Mouse (Mus musculus) CH12.LX (cell line): ENCODE data around the gene Rnf126. TPM values are rescaled to one million over a fixed set of nuclear protein-coding genes. Genes with fewer than 3 reads are reported as not detected.

Experiments used
- DNase-seq: peaks from one replicate; pipeline ENCODE4 v3.0.0-alpha.2; 2013; ENCODE audit errors: extremely low read depth
- H3K27ac ChIP-seq: 2 replicates; pipeline ENCODE4 v1.5.1; 2012; ENCODE audit warnings: low read depth, mild to moderate bottlenecking, control low read depth, moderate library complexity; ENCODE audit not compliant: insufficient read depth
- H3K27me3 ChIP-seq: replicated peaks from 2 replicates; pipeline ENCODE3; 2012; ENCODE audit warnings: inconsistent platforms
- H3K36me3 ChIP-seq, 2 experiments: replicated peaks in 1 of 2; 2 replicates each; pipeline versions ENCODE3 to v1.6.1; 2012; ENCODE audit warnings: inconsistent platforms in 1 of 2, low read length in 1 of 2, mild to moderate bottlenecking in 1 of 2, mixed read lengths in 1 of 2, moderate library complexity in 1 of 2; ENCODE audit not compliant: control insufficient read depth in 1 of 2, insufficient read depth in 1 of 2
- H3K4me1 ChIP-seq, 2 experiments: 2 replicates each; pipeline ENCODE4 v1.6.1; 2012; ENCODE audit warnings: inconsistent platforms in 1 of 2, moderate library complexity in 1 of 2; ENCODE audit not compliant: insufficient read depth in 2 of 2, control insufficient read depth in 1 of 2
- H3K4me2 ChIP-seq: 2 replicates; pipeline ENCODE4 v1.6.1; 2012; ENCODE audit warnings: low read depth, mild to moderate bottlenecking, control low read depth; ENCODE audit not compliant: poor library complexity, insufficient read depth, severe bottlenecking
- H3K4me3 ChIP-seq, 3 experiments: fragments of 150-350 bp in 1 of 3; sonication (generic) in 1 of 3; replicated peaks in 1 of 3; 2 replicates each; pipeline versions ENCODE3 to v1.5.1; 2011 to 2012; ENCODE audit warnings: low read depth in 2 of 3, low read length in 2 of 3, mild to moderate bottlenecking in 2 of 3, moderate library complexity in 2 of 3, control low read depth in 1 of 3, improper control_type of control experiment in 1 of 3, inconsistent platforms in 1 of 3, mixed read lengths in 1 of 3; ENCODE audit not compliant: poor library complexity in 1 of 3
- H3K79me2 ChIP-seq: replicated peaks from 2 replicates; pipeline ENCODE4 v1.6.1; 2012; ENCODE audit warnings: mild to moderate bottlenecking, moderate library complexity; ENCODE audit not compliant: control insufficient read depth, poor library complexity, insufficient read depth, severe bottlenecking; ENCODE audit errors: extremely low read depth
- H3K9ac ChIP-seq: 2 replicates; pipeline ENCODE4 v1.6.1; 2012; ENCODE audit warnings: low read depth, mild to moderate bottlenecking, control low read depth, moderate library complexity; ENCODE audit not compliant: insufficient read depth
- H3K9me3 ChIP-seq: replicated peaks from 2 replicates; pipeline ENCODE3; 2012; ENCODE audit warnings: low read length, inconsistent platforms, mixed read lengths
- BHLHE40 ChIP-seq: IDR thresholded peaks from 2 replicates; pipeline ENCODE4 v1.6.1; 2011; ENCODE audit warnings: mild to moderate bottlenecking, low read depth, low read length, improper control_type of control experiment
- CHD1 ChIP-seq: IDR thresholded peaks from 2 replicates; pipeline ENCODE4 v1.6.1; 2012; ENCODE audit warnings: low read depth, low read length, improper control_type of control experiment, inconsistent platforms
- CHD2 ChIP-seq: IDR thresholded peaks from 2 replicates; pipeline ENCODE4 v1.6.1; 2011; ENCODE audit warnings: low read length, improper control_type of control experiment
- CTCF ChIP-seq, 2 experiments: IDR thresholded peaks in 1 of 2; conservative IDR thresholded peaks in 1 of 2; 2 replicates each; pipeline ENCODE4 v1.5.1; 2011 to 2012; ENCODE audit warnings: low read depth in 2 of 2, low read length in 2 of 2, improper control_type of control experiment in 1 of 2, inconsistent platforms in 1 of 2, mild to moderate bottlenecking in 1 of 2, moderate library complexity in 1 of 2
- E2F4 ChIP-seq: IDR thresholded peaks from 2 replicates; pipeline ENCODE4 v1.6.1; 2011; ENCODE audit warnings: low read depth, low read length, improper control_type of control experiment; ENCODE audit not compliant: insufficient replicate concordance
- ELF1 ChIP-seq: IDR thresholded peaks from 2 replicates; pipeline ENCODE4 v1.6.1; 2014; ENCODE audit warnings: low read depth, mild to moderate bottlenecking, inconsistent platforms, low read length, improper control_type of control experiment
- EP300 ChIP-seq: IDR thresholded peaks from 2 replicates; pipeline ENCODE4 v1.6.1; 2011; ENCODE audit warnings: low read length, improper control_type of control experiment
- ETS1 ChIP-seq: conservative IDR thresholded peaks from 2 replicates; pipeline ENCODE4 v1.6.1; 2012; ENCODE audit warnings: low read depth, mild to moderate bottlenecking, inconsistent platforms, low read length, improper control_type of control experiment, moderate library complexity
- HCFC1 ChIP-seq: IDR thresholded peaks from 2 replicates; pipeline ENCODE4 v1.6.1; 2012; ENCODE audit warnings: low read depth, mild to moderate bottlenecking, inconsistent platforms, low read length, improper control_type of control experiment
- IRF4 ChIP-seq: IDR thresholded peaks from 2 replicates; pipeline ENCODE4 v1.6.1; 2014; ENCODE audit warnings: low read depth, mild to moderate bottlenecking, inconsistent platforms, low read length, improper control_type of control experiment
- JUN ChIP-seq: IDR thresholded peaks from 2 replicates; pipeline ENCODE4 v1.6.1; 2011; ENCODE audit warnings: low read depth, mild to moderate bottlenecking, low read length, improper control_type of control experiment, moderate library complexity; ENCODE audit not compliant: insufficient read depth
- JUND ChIP-seq: conservative IDR thresholded peaks from 2 replicates; pipeline ENCODE4 v1.6.1; 2011; ENCODE audit warnings: low read depth, low read length, improper control_type of control experiment
- KAT2A ChIP-seq: IDR thresholded peaks from 2 replicates; pipeline ENCODE4 v1.6.1; 2012; ENCODE audit warnings: low read length, improper control_type of control experiment, inconsistent platforms; ENCODE audit not compliant: insufficient replicate concordance
- MAFK ChIP-seq: IDR thresholded peaks from 2 replicates; pipeline ENCODE4 v1.6.1; 2011; ENCODE audit warnings: low read length, improper control_type of control experiment; ENCODE audit not compliant: insufficient replicate concordance
- MAX ChIP-seq: IDR thresholded peaks from 2 replicates; pipeline ENCODE4 v1.6.1; 2011; ENCODE audit warnings: low read length, improper control_type of control experiment
- MAZ ChIP-seq: IDR thresholded peaks from 2 replicates; pipeline ENCODE4 v1.6.1; 2012; ENCODE audit warnings: low read depth, mild to moderate bottlenecking, inconsistent platforms, low read length, improper control_type of control experiment, moderate library complexity
- MEF2A ChIP-seq: IDR thresholded peaks from 2 replicates; pipeline ENCODE4 v1.6.1; 2014; ENCODE audit warnings: low read depth, mild to moderate bottlenecking, inconsistent platforms, low read length, improper control_type of control experiment, borderline replicate concordance
- MXI1 ChIP-seq: IDR thresholded peaks from 2 replicates; pipeline ENCODE4 v1.6.1; 2011; ENCODE audit warnings: mild to moderate bottlenecking, low read depth, low read length, improper control_type of control experiment
- MYC ChIP-seq: IDR thresholded peaks from 2 replicates; pipeline ENCODE4 v1.6.1; 2011; ENCODE audit warnings: low read depth, mild to moderate bottlenecking, improper control_type of control experiment, low read length
- NELFE ChIP-seq: IDR thresholded peaks from 2 replicates; pipeline ENCODE4 v1.6.1; 2011; ENCODE audit warnings: low read depth, low read length, improper control_type of control experiment
- NRF1 ChIP-seq: IDR thresholded peaks from 2 replicates; pipeline ENCODE4 v1.6.1; 2014; ENCODE audit warnings: low read depth, mild to moderate bottlenecking, inconsistent platforms, low read length, improper control_type of control experiment, moderate library complexity
- PAX5 ChIP-seq: IDR thresholded peaks from 2 replicates; pipeline ENCODE4 v1.6.1; 2012; ENCODE audit warnings: low read length, inconsistent platforms, mixed read lengths
- POLR2A ChIP-seq: IDR thresholded peaks from 2 replicates; pipeline ENCODE4 v1.6.1; 2011; ENCODE audit warnings: low read depth, mild to moderate bottlenecking, improper control_type of control experiment, low read length
- POLR2AphosphoS2 ChIP-seq: IDR thresholded peaks from 2 replicates; pipeline ENCODE4 v1.6.1; 2011; ENCODE audit warnings: low read depth, low read length, improper control_type of control experiment
- RAD21 ChIP-seq: IDR thresholded peaks from 2 replicates; pipeline ENCODE4 v1.6.1; 2011; ENCODE audit warnings: low read depth, mild to moderate bottlenecking, low read length, improper control_type of control experiment, moderate library complexity
- RCOR1 ChIP-seq: conservative IDR thresholded peaks from 2 replicates; pipeline ENCODE4 v1.6.1; 2012; ENCODE audit warnings: low read depth, mild to moderate bottlenecking, inconsistent platforms, low read length, improper control_type of control experiment
- SIN3A ChIP-seq: IDR thresholded peaks from 2 replicates; pipeline ENCODE4 v1.6.1; 2012; ENCODE audit warnings: low read length, improper control_type of control experiment, inconsistent platforms
- SMC3 ChIP-seq: IDR thresholded peaks from 2 replicates; pipeline ENCODE4 v1.6.1; 2011; ENCODE audit warnings: low read depth, low read length, improper control_type of control experiment
- TBP ChIP-seq: conservative IDR thresholded peaks from 2 replicates; pipeline ENCODE4 v1.6.1; 2011; ENCODE audit warnings: low read depth, low read length, improper control_type of control experiment
- TCF12 ChIP-seq: IDR thresholded peaks from 2 replicates; pipeline ENCODE4 v1.6.1; 2014; ENCODE audit warnings: low read depth, mild to moderate bottlenecking, inconsistent platforms, low read length, improper control_type of control experiment
- UBTF ChIP-seq: IDR thresholded peaks from 2 replicates; pipeline ENCODE4 v1.6.1; 2012; ENCODE audit warnings: low read depth, mild to moderate bottlenecking, inconsistent platforms, low read length, improper control_type of control experiment, moderate library complexity
- USF1 ChIP-seq: IDR thresholded peaks from 2 replicates; pipeline ENCODE4 v1.6.1; 2014; ENCODE audit warnings: low read depth, mild to moderate bottlenecking, inconsistent platforms, low read length, improper control_type of control experiment
- USF2 ChIP-seq: conservative IDR thresholded peaks from 2 replicates; pipeline ENCODE4 v1.6.1; 2011; ENCODE audit warnings: low read depth, low read length, improper control_type of control experiment
- ZC3H11A ChIP-seq: IDR thresholded peaks from 2 replicates; pipeline ENCODE4 v1.6.1; 2012; ENCODE audit warnings: low read depth, mild to moderate bottlenecking, inconsistent platforms, low read length, improper control_type of control experiment
- ZKSCAN1 ChIP-seq: IDR thresholded peaks from 2 replicates; pipeline ENCODE4 v1.6.1; 2012; ENCODE audit warnings: low read depth, inconsistent platforms, low read length, improper control_type of control experiment, borderline replicate concordance
- ZMIZ1 ChIP-seq: IDR thresholded peaks from 2 replicates; pipeline ENCODE4 v1.6.1; 2012; ENCODE audit warnings: low read depth, mild to moderate bottlenecking, inconsistent platforms, low read length, improper control_type of control experiment
- ZNF384 ChIP-seq: IDR thresholded peaks from 2 replicates; pipeline ENCODE4 v1.6.1; 2012; ENCODE audit warnings: low read depth, low read length, improper control_type of control experiment, inconsistent platforms
- dilution Hi-C: fragments of 300-500 bp; cut with MboI; formaldehyde crosslinking; loops from 2 replicates; pipeline ENCODE4 v1.14.3; 2020; ENCODE audit warnings: low sequenced_read_pairs; ENCODE audit not compliant: extremely low pct_unique_long_range_greater_than_20kb, extremely low pct_ligation_motif_present
- in situ Hi-C: fragments of 300-500 bp; cut with MboI; formaldehyde crosslinking; loops from 3 replicates; pipeline ENCODE4 v1.14.3; 2019; ENCODE audit warnings: low sequenced_read_pairs, low pct_ligation_motif_present, low pct_unique_long_range_greater_than_20kb, mixed read lengths
- polyA plus RNA-seq: library from polyadenylated mRNA; unstranded; fragments of >175 nt; gene quantifications from 2 replicates; pipeline ENCODE4 v1.2.1, GENCODE M21; 2012; ENCODE audit warnings: low read depth; ENCODE audit not compliant: insufficient read length
- total RNA-seq, 2 experiments: library from RNA; depleted of rRNA; stranded (reverse); fragments of 300-350 nt in 1 of 2; fragments of >200 nt in 1 of 2; gene quantifications; 2 replicates each; pipeline ENCODE4 v1.2.3; 2012 to 2014

Gene Rnf126
- total RNA-seq (2012; rRNA removed): 67.9 and 74.8 TPM in 2 replicates
- total RNA-seq (2014; rRNA removed): 28.9 and 32.4 TPM in 2 replicates
- 90.7 and 112 TPM in 2 replicates for polyA plus RNA-seq

DNA sequence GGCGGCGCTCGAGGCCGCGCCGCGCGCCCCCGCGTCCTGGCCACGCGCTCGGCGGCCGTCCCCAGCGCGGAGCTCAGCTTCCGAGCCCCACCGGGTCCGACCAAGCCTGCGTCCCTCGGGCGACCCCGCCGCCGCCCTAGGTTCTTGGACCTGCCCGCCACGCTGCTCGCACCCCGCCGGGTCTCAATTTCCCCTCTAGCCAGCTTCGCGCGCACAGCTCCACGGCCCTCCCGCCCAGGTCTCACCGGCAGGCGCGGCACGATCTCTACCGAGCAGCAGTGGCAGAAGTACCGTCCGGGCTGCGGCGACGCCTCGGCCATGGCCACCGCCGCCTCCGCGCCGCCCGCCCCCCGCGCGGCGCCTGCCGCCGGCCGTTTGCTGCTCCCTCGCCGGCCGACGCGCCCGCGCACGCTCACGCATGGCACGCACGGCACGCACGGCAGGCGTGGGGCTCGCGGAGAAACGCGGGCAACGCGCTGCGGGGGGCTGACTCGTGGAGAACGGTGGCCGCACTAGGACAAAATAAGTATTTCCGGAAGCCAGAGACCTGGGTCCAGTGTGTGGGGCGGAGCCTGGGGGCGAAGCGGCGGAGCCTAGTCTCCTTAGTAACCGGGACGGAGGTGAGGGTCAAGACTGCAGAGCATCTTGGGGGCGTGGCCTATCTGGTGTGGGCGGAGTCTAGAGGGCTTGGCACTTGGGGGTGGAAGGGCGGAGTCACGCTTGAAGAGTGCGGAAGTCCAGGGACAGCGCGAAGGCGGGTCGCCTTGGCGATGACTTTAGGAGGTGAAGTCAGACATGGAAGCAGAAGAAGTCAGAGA is at the start of gene Rnf126:
Rnf126 (minus strand) TSS at position 445 of the 818 bp plus-strand sequence.
- H3K27me3 ChIP-seq: no peaks in the 10 kb centered on the region
- H3K4me2 ChIP-seq: peak within 1 kb of the TSS; percentile 77
- peak within 1 kb of the TSS; percentile 99 for H3K9ac ChIP-seq
- dilution Hi-C loops (no loop called here), in situ Hi-C loops (no loop called here)
- peaks cover 38% of the 10 kb centered on the region for H3K79me2 ChIP-seq
- no peaks in the 10 kb centered on the region for H3K9me3 ChIP-seq
- H3K27ac ChIP-seq: peak within 1 kb of the TSS; percentile 78
- peaks cover 27 to 47% of the 10 kb centered on the region in 2 experiments for H3K4me1 ChIP-seq
- peak; percentile 100 for DNase-seq
- H3K36me3 ChIP-seq: peaks cover 16 to 35% of the 10 kb centered on the region in 2 experiments
- peak within 1 kb of the TSS; percentile 92 to 98 (median 98) for H3K4me3 ChIP-seq
- TF ChIP-seq BHLHE40 (peak; percentile 95), IRF4 (peak; percentile 40; the same call in 1 of the 2 replicates), TBP (0 out of 2 replicates have a peak, but pooled peaks have one; percentile 39), POLR2AphosphoS2 (no peak), CHD2 (peak; percentile 55; the same call in 1 of the 2 replicates), NRF1 (peak; percentile 80), POLR2A (peak; percentile 75), CHD1 (no peak; the same call in 1 of the 2 replicates), RAD21 (no peak), E2F4 (no peak), NELFE (0 out of 2 replicates have a peak, but pooled peaks have one; percentile 52), SIN3A (peak; percentile 73), ZC3H11A (no peak), MXI1 (peak; percentile 89), ELF1 (peak; percentile 99), MYC (peak; percentile 79), KAT2A (peak; percentile 84; the same call in 1 of the 2 replicates), CTCF (conservative IDR thresholded peaks at IDR 0.05 in 1 of 2, IDR thresholded peaks at IDR 0.05 in 1 of 2; ENCODE audit: low read depth in 2 of 2, low read length in 2 of 2) (no peak), ZMIZ1 (peak; percentile 68; the same call in 1 of the 2 replicates), ZNF384 (no peak), HCFC1 (peak; percentile 89), MAFK (no peak), RCOR1 (no peak), USF1 (peak; percentile 23; the same call in 1 of the 2 replicates), TCF12 (peak; percentile 86), MAX (peak; percentile 87), MAZ (peak; percentile 91; the same call in 1 of the 2 replicates), UBTF (no peak), MEF2A (peak; percentile 82; the same call in 1 of the 2 replicates), ZKSCAN1 (no peak), JUN (no peak), EP300 (no peak), SMC3 (no peak), JUND (no peak), PAX5 (no peak), USF2 (no peak), ETS1 (peak; percentile 32; the same call in 1 of the 2 replicates)
